Mouse (Mus musculus) liver, postnatal 0 days (tissue): ENCODE data around the gene Ube2j1.

Source experiments
- CTCF ChIP-seq: sonication (generic); IDR thresholded peaks from 2 replicates; pipeline ENCODE4 v1.5.1; 2016; ENCODE audit warnings: antibody characterized with exemption, low read depth
- EP300 ChIP-seq: IDR thresholded peaks from 2 replicates; pipeline ENCODE4 v1.6.1; 2016; ENCODE audit warnings: antibody characterized with exemption, low read depth, mild to moderate bottlenecking

GRCm38 (mm10) chr4:33070326-33070725, 39.1 kb downstream of the Ube2j1 start:
- TF ChIP-seq CTCF (no peak), EP300 (no peak)
